Mouse (Mus musculus) neural tube, embryonic 14.5 days (tissue): ENCODE measurements around the gene Fcrls. TPM values are rescaled to one million over a fixed set of nuclear protein-coding genes. Genes with fewer than 3 reads are reported as not detected.

Experiments
- ATAC-seq: fragments of 200-750 bp; cut with Nextera tagmentation; 2 replicates; pipeline ENCODE4 v1.8.0; 2017; ENCODE audit warnings: low read depth, mild to moderate bottlenecking, moderate TSS enrichment, moderate library complexity
- H3K27ac ChIP-seq: fragments of 300-500 bp; sonication (generic); 2 replicates; pipeline ENCODE4 v1.5.1; 2014; ENCODE audit warnings: low read depth, mild to moderate bottlenecking, control low read depth, low read length, moderate library complexity, mixed read lengths
- H3K27me3 ChIP-seq: fragments of 300-500 bp; sonication (generic); 2 replicates; pipeline ENCODE4 v1.6.1; 2014; ENCODE audit warnings: low read length; ENCODE audit not compliant: control insufficient read depth, insufficient read depth
- H3K36me3 ChIP-seq: fragments of 300-500 bp; sonication (generic); 2 replicates; pipeline ENCODE4 v1.6.1; 2014; ENCODE audit warnings: low read length, mixed read lengths; ENCODE audit not compliant: control insufficient read depth, insufficient read depth
- H3K4me1 ChIP-seq: fragments of 300-500 bp; sonication (generic); 2 replicates; pipeline ENCODE4 v1.6.1; 2014; ENCODE audit warnings: low read length; ENCODE audit not compliant: control insufficient read depth, insufficient read depth
- H3K4me2 ChIP-seq: fragments of 300-500 bp; sonication (generic); 2 replicates; pipeline ENCODE4 v1.6.1; 2014; ENCODE audit warnings: mild to moderate bottlenecking, low read depth, low read length, control low read depth
- H3K4me3 ChIP-seq: fragments of 300-500 bp; sonication (generic); 2 replicates; pipeline ENCODE4 v1.5.1; 2014; ENCODE audit warnings: low read depth, low read length, control low read depth, mixed read lengths
- H3K9ac ChIP-seq: fragments of 300-500 bp; sonication (generic); replicated peaks from 2 replicates; pipeline ENCODE4 v1.6.1; 2014; ENCODE audit warnings: low read depth, mild to moderate bottlenecking, control low read depth, low read length, mixed read lengths
- H3K9me3 ChIP-seq: fragments of 300-500 bp; sonication (generic); 2 replicates; pipeline ENCODE4 v1.6.1; 2016; ENCODE audit warnings: low read length; ENCODE audit not compliant: control insufficient read depth
- WGBS: fragments of 180-500 bp; shearing (Covaris S2); extraction: QIAGEN DNeasy Blood & Tissue Kit; methylation state at CpG from one replicate; pipeline ENCODE4 v1.1.7; 2014; 5-methylcytosine and 5-hydroxymethylcytosine counted together
- polyA plus RNA-seq: library from polyadenylated mRNA; unstranded; fragments of >200 nt; fragmentation: Nextera tagmentation; extraction: Ambion mirVana; gene quantifications from 2 replicates; pipeline ENCODE4 v1.2.1, GENCODE M21; 2014

Gene Fcrls
- polyA plus RNA-seq, 1 experiment from 2014 or later = 8.3 TPM

DNA sequence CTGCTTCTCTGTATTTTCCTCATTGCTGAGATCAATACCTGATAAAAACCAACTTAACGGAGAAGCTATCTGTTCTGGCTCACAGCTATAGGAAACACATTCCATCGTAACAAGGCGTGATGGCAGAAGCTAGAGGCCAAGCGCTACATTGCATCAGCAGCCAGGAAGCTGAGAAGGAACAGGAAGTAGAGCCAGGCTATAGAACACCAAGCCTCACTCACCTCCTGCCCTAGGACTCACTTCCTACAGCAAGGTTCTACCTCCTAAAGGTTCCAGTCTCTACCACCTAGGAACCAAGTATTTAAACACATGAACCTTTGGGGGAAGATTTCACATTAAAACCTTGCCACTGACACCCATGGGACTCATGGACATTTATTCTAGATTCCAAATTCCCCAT is 39.9 kb downstream of the Fcrls start:
- Histone ChIP-seq H3K4me2 (no peak overlapping the region), H3K4me3 (no peak overlapping the region), H3K9ac (no peak overlapping the region), H3K27ac (no peak overlapping the region), H3K27me3 (no peaks in the 10 kb centered on the region), H3K36me3 (no peaks in the 10 kb centered on the region), H3K9me3 (no peaks in the 10 kb centered on the region), H3K4me1 (no peaks in the 10 kb centered on the region)
- no peak for ATAC-seq
- 87% methylated on average over 4 of the region's 4 CpGs for WGBS

DNA sequence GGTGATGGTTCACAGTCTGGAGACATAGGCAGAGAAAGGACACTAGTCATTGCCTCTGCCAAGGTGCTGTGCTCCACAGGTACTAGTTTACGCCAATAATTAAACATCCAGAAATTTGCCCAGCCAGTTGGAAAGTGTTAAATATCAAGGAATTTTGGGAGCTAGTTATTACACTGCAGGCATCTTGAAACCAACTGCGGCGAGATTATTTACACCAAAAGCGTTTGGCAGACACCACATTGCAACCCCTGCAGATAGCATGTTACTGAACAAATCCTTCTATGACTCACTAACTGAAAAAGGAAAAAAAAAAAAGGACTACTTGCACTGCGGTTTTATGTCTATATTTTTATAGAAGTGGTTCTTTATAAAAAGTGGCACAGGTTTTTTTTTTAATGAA is 41.2 kb downstream of the Fcrls start:
- H3K4me3 ChIP-seq = no peak overlapping the region
- 88% methylated on average over 5 of the region's 5 CpGs for WGBS
- no peak overlapping the region for H3K27ac ChIP-seq
- H3K9me3 ChIP-seq = no peaks in the 10 kb centered on the region
- H3K4me1 ChIP-seq = no peaks in the 10 kb centered on the region
- ATAC-seq = no peak
- no peaks in the 10 kb centered on the region for H3K36me3 ChIP-seq
- H3K4me2 ChIP-seq = no peak overlapping the region
- H3K9ac ChIP-seq = no peak overlapping the region
- H3K27me3 ChIP-seq = no peaks in the 10 kb centered on the region

DNA sequence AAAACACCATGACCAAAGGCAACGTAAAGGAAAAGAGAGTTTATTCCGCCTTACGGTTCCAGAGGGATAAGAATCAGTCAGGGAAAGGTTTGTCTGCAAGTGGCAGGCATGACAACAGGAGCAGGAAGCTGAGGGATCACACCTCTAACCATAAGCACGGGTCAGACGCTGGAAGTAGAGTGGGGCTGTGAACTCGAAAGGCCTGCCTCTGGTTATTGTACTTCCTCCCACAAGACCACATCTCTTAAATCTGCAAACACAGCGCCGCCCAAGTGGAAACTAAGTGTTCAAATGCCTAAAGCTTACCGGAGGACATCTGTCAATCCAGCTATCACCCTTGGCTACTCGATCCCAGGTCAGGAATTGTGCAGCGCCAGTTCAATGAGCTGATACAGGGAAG is 48.4 kb downstream of the Fcrls start:
- WGBS = 72% methylated on average over 11 of the region's 11 CpGs

DNA sequence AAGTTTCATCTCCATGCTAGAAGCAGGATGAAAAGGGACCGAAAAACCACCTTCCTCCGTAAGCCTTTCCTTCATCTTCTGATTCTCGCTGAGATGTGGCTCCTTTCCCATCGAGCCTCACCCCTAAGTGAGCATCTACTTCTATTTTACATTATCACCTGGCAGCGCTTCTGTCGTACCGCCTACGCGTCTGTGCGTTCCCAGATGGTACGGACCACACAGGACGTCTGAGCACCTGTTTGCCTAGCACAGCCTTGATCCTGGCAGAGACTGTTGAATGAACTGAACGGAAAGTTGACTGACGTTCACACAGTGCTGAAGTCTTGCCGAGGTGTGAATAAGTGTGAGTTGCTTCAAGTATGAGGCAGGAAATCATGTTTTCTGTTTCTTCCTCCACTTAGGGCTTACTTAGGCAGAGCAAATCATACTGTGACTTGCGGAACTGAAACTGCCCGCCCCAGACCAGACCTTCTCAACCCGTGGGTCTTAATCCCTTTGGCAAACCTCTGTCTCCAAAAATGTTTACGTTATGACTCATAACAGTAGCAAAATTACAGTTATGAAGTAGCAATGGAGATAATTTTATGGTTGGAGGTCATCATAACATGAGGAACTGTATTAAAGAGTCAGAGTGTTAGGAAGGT is 49.2 kb downstream of the Fcrls start:
- 94% methylated on average over 19 of the region's 19 CpGs for WGBS

More for the DNA sequence above, 48.4 kb downstream of the Fcrls start:
- no peaks in the 10 kb centered on the region for H3K36me3 ChIP-seq
- H3K4me2 ChIP-seq = no peak overlapping the region
- no peaks in the 10 kb centered on the region for H3K9me3 ChIP-seq
- no peak overlapping the region for H3K9ac ChIP-seq
- H3K4me1 ChIP-seq = no peaks in the 10 kb centered on the region
- H3K27me3 ChIP-seq = no peaks in the 10 kb centered on the region
- no peak overlapping the region for H3K27ac ChIP-seq
- ATAC-seq = no peak
- H3K4me3 ChIP-seq = no peak overlapping the region

DNA sequence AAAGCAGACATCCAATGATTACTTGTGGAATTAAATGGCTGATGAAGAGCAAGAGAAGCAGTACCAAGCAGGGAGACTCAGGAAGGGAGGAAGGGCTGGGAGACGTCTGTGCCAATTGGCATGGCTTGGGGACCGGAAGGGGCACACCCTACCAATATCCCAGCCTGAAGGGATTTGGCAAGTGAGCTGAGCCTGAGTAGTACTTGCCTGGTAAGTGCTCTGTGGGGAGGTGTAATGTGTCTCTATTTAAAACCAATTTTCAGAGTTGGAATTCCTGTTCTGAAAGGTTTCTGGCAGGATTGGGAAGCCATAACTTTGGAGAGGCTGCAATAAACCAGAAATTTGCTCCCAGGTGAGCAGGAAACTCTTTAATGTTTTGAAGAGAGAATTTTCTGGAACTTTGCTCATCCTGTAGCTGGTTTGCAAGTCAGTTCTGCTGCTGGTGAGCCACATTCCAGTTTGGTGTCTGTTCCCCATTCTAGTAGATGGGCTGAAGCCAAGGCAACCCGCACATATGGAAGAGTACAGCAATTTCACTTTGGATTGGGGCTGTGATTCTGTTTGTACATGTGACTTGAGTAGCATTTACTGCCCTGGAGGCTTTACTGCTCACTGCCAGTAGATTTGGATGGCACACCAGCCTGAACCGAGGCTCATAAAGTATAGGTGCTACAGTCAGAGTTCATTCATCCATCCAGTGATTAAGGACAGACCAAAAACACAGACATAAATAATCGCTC is 57.0 kb downstream of the Fcrls start:
- H3K9ac ChIP-seq = no peak overlapping the region
- H3K4me1 ChIP-seq = no peaks in the 10 kb centered on the region
- H3K36me3 ChIP-seq = no peaks in the 10 kb centered on the region
- no peak overlapping the region for H3K4me3 ChIP-seq
- H3K27me3 ChIP-seq = no peaks in the 10 kb centered on the region
- 80% methylated on average over 5 of the region's 5 CpGs for WGBS
- no peak overlapping the region for H3K4me2 ChIP-seq
- no peaks in the 10 kb centered on the region for H3K9me3 ChIP-seq
- ATAC-seq = no peak
- no peak overlapping the region for H3K27ac ChIP-seq

More for the DNA sequence above, 49.2 kb downstream of the Fcrls start:
- Histone ChIP-seq H3K9me3 (no peaks in the 10 kb centered on the region), H3K4me1 (no peaks in the 10 kb centered on the region), H3K4me3 (no peak overlapping the region), H3K4me2 (no peak overlapping the region), H3K27ac (no peak overlapping the region), H3K27me3 (no peaks in the 10 kb centered on the region), H3K9ac (no peak overlapping the region), H3K36me3 (no peaks in the 10 kb centered on the region)
- no peak for ATAC-seq

Other genes with a start within 250 kb of the Fcrls start
- gene Kirrel, start 89.0 kb downstream of the Fcrls start, polyA plus RNA-seq = 3.9 and 4.9 TPM in 2 replicates
- not detected in 2 replicates for gene Cd5l, start 94.1 kb upstream of the Fcrls start, polyA plus RNA-seq
- gene Fcrl1, start 112.6 kb upstream of the Fcrls start, polyA plus RNA-seq = not detected in 2 replicates
- not detected in 2 replicates for gene Fcrl5, start 172.0 kb upstream of the Fcrls start, polyA plus RNA-seq